Mouse (Mus musculus) kidney, adult 8-10 months (tissue): ENCODE data around the gene Gm6592.
"Not testable (repeated sequence)": the region's sequence is repeated elsewhere in the genome, so short reads cannot be mapped to it uniquely, and the experiment has no call there.

Experiments used
- DNase-seq, 2 experiments: peaks; one replicate each; pipeline ENCODE4 v3.0.0; 2022

Gm6592 gene

DNA sequence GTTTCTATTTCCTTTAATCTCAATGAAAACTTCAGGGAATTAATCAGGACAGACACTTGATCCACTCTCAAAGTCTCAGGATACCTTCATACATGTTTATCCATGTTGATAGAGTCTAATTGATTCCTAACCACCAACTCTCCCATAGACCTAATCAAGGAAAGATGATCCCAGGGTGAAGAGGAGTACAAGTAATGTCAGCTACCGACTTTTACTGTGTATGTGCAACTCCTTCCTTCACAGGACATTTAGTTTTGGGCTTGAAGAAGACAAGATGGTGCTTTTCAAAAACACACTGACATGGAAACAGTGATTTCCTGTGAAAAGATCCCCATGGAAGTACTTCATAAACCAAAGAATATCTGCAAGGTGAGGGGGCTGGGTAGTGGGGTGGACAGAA lies at the start of gene Gm6592:
TSS of gene Gm6592 (plus strand) at position 301 of the 400 bp plus-strand sequence.
- DNase-seq: no peak

DNA sequence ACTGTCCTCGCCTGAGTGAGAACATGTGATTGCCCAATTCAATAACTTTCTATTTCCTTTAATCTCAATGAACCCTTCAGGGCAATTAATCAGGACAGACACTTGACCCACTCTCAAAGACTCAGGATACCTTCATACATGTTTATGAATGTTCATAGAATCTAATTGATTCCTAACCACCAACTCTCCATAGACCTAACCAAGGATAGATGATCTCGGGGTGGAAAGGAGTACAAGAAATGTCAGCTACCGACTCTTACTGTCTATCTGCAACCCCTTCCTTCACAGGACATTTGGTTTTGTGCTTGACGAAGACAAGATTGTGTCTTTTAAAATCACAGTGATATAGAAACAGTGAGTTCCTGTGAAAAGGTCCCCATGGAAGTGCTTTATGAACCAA lies 40.4 kb upstream of the Gm6592 start, which contains the start of gene Ssxb5:
TSS of gene Ssxb5 (plus strand) at position 301 of the 400 bp plus-strand sequence.
- DNase-seq: not testable (repeated sequence)

DNA sequence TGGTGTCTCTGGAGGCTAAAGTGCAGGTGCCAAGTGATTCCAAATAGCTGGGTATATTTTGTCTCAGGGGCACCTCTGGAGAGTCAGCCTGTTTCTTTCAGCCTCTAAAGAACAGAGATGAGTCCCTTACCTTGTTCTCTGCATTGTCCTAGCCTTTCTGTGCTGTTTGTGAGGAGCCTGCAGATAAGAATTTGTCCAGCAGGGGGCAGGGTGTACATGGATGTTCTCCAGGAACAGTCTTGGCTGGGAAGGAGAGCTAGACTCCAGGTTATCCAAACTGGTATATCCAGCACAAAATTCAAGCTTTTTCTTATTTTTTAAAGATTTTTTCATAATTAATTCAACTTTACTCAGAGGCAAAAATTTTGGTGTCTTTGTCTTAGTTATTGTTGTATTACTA lies 11.8 kb upstream of the Gm6592 start:
- DNase-seq: peak; percentile 7 to 62

DNA sequence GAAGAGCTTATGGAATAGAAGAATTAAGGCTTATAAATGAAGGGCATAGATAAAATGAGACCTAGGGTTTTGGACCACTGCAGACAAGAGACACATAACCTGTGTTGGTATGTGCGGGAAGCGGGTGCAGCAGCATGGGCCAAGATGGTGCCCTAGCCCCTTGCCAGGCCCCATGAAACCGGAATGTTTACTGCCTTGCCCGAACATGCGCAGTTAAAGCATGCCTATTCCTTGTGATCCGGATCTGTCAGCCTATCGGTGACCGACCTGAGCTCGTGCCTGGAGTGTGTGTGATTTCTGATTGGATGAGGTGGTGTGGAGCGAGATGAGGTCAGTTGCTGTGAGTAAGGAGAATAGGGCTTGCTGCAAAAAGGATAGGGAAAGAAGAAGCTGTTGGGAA lies 8.7 kb downstream of the Gm6592 start:
- no peak for DNase-seq

DNA sequence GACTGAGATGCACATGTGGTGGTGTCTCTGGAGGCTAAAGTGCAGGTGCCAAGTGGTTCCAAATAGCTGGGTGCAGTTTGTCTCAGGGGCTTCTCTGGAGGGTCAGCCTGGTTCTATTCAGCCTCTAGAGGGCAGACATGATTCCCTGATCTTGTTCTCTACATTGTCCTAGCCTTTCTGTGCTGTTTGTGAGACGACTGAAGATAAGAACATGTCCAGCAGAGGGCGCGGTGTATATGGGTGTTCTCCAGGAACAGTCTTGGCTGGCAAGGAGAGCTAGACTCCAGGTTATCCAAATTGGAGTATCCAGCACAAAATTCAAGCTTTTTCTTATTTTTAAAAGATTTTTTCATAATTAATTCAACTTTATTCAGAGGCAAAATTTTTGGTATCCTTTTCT lies 20.5 kb downstream of the Gm6592 start:
- DNase-seq: peak; percentile 46 to 83

DNA sequence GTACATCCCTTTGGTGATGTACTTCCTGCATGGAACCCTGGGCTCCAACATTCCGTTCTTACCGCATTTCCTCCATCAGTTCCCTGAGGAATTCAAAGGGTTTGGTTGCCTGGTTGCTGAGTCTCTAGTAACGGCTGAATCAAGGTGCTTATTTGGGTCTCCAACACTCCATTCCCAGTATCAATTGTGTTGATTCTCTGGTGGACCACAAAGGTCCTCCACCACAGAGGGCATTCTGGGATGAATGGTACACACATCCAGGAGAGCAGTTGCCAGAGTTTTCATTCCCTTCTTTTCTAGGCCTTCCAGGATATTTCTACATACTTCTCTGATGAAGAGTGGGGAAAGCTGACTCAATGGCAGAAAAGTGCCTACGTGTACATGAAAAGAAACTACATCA lies 30.2 kb downstream of the Gm6592 start, which contains the start of gene Gm5751:
TSS of gene Gm5751 (plus strand) at position 301 of the 400 bp plus-strand sequence.
- not testable (repeated sequence) for DNase-seq

DNA sequence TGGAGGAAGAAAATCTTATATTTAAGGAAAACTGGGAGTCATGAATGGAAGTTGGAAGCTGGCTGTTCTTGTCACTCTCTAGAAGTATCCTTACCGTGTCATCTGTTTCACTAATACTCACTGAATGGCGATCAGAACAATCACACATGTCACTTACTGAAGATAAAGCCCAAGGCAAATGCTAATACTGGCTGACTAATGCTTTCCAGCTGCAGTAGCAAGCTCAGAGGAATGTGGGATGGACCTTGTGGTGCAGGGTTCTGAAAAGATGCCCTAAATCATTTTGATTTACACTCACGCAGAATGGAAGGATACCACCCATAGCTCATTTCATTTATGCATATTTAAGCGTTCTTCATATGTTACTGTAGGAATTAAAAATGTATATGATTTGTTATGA lies 40.5 kb downstream of the Gm6592 start:
- no peak for DNase-seq

DNA sequence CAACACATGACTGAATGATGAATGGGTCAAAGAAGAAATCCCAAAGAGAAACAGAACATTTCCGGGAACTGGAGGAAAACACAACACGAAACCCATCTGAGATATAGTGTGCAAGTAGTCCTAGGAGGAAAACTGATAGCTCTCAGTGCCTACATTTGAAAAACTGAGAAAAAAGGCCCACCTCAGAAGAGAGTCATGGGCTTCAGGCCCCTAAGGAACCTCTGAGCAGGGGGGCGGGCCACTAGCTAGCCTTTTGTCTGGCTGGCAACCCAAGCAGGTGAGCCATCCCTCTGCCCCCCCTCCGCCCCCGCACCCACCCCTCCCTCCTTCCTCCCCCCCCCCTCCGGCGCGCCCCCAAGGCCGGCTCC lies 48.2 kb downstream of the Gm6592 start:
- DNase-seq: no peak

DNA sequence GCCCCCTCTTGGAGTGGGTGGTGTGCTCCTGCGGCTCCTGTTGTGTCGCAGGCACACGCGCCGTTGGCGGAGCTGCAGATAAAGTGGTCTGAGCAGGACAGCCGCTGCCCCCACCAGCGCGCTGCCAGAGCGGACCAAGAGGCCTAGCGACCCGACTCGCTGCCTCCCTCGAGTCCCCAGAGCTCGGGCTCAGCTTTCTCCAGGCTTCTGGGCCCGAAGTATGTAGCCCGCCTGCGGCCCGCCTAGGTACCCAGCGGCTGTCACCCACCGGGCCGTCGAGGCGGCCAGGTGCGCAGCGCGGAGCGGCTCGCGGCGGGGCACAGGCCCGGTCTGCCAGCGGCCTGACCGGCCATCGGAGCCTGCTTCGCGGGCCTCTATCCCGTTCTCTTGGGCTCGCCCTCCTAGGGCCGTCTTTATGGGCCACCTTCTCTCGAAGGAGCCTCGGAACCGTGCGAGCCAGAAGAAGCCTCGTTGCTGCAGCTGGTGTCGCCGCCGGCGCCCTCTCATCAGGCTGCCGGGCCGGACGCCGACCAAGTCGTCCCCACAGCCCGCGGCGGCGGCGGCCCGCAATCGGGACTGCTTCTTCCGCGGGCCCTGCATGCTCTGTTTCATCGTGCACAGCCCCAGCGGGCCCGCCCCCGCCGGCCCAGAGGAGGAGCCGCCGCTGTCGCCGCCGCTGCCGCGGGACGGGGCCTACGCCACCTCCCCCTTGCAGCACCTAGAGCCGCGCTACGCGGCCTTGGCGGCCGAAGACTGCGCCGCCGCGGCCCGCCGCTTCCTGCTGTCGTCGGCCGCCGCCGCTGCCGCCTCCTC lies 48.8 kb downstream of the Gm6592 start, which contains the start of gene B630019K06Rik:
TSS of gene B630019K06Rik (plus strand) at position 40 of the 813 bp plus-strand sequence.
- peak; percentile 59 to 62 for DNase-seq

DNA sequence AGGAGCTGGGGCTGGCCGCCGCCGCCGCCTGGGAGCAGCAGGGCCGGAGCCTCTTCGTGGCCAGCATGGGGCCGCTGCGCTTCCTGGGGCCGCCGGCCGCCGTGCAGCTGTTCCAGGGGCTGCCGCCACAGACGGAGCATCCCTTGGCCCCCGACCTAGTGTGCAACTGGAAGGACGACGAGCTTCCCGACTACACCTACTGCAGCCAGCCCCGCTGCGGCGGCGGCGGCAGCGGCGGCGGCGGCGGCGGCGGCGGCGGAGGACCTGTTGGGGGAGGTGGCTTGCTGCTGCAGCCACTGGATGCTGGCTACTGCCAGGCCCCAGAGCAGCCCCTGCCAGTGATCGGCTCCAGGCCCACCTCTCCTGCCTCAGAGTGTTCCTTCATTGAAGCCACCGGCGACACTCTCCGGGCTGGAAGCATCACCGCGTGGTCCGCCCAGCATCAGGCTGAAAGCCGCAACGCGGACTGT lies 49.4 kb downstream of the Gm6592 start:
- DNase-seq: no peak
